Mouse (Mus musculus): ENCODE data around the gene Hist2h2ab.

- TF ChIP-seq ZNF384 (IDR thresholded peaks at IDR 0.05; ENCODE audit: low read depth, low read length) = no peak
- TF ChIP-seq CHD2 (IDR thresholded peaks at IDR 0.05; ENCODE audit: low read depth, low read length) = no peak
- TF ChIP-seq HCFC1 (IDR thresholded peaks at IDR 0.05; ENCODE audit: borderline replicate concordance, insufficient read depth, low read length) = no peak
- TF ChIP-seq ZC3H11A (IDR thresholded peaks at IDR 0.05; ENCODE audit: borderline replicate concordance, low read depth, low read length) = no peak
- TF ChIP-seq MAFK (IDR thresholded peaks at IDR 0.05; ENCODE audit: insufficient read depth, low read depth, low read length) = no peak
Observed at GRCm38 (mm10) chr3:96234914-96235313, 15.2 kb downstream of the Hist2h2ab start.

Measured in ES-E14 (cell line).